Comparison of ENCODE assay signal across 8 mouse cellular contexts in genomic region chr5:105731627-105732432, GRCm38 (mm10). TPM values are rescaled to one million over a fixed set of nuclear protein-coding genes. Genes with fewer than 3 reads are reported as not detected.
A peak's percentile ranks its signal among the peaks of the same experiment; 100 is the strongest.
DNase-seq lines count a peak whose midpoint lies in the region; ATAC-seq and TF ChIP-seq lines count a peak whose summit lies in the region.

No protein-coding gene starts in this region.

- 0 out of 2 replicates have a peak, but pooled peaks cover 19% of the 10 kb centered on the region for H3K4me1 ChIP-seq in forebrain, postnatal 0 days (ENCODE audit: insufficient read depth)
- H3K4me1 ChIP-seq in hindbrain, embryonic 12.5 days, result peaks cover 20% of the 10 kb centered on the region
- H3K4me1 ChIP-seq in limb, embryonic 13.5 days, result peaks cover 29% of the 10 kb centered on the region
- H3K4me1 ChIP-seq in midbrain, embryonic 13.5 days (replicated peaks), result peaks cover 28% of the 10 kb centered on the region

- 9% methylated on average over 52 of the region's 52 CpGs for WGBS in forebrain, postnatal 0 days
- WGBS in hindbrain, embryonic 12.5 days, result 6% methylated on average over 44 of the region's 52 CpGs
- WGBS in limb, embryonic 13.5 days, result 1% methylated on average over 52 of the region's 52 CpGs
- WGBS in midbrain, embryonic 13.5 days, result 9% methylated on average over 51 of the region's 52 CpGs

- H3K36me3 ChIP-seq in forebrain, postnatal 0 days (ENCODE audit: insufficient read depth), result peaks cover 10% of the 10 kb centered on the region
- no peaks in the 10 kb centered on the region for H3K36me3 ChIP-seq in hindbrain, embryonic 12.5 days
- no peaks in the 10 kb centered on the region for H3K36me3 ChIP-seq in limb, embryonic 13.5 days
- H3K36me3 ChIP-seq in midbrain, embryonic 13.5 days, result peaks cover 19% of the 10 kb centered on the region

- peak overlapping the region; percentile 50 for H3K9ac ChIP-seq in forebrain, postnatal 0 days
- H3K9ac ChIP-seq in hindbrain, embryonic 12.5 days, result peak overlapping the region; percentile 57
- H3K9ac ChIP-seq in limb, embryonic 13.5 days, result peak overlapping the region; percentile 82
- peak overlapping the region; percentile 69 for H3K9ac ChIP-seq in midbrain, embryonic 13.5 days (replicated peaks)

- H3K27me3 ChIP-seq in forebrain, postnatal 0 days (ENCODE audit: insufficient read depth, low read length), result no peaks in the 10 kb centered on the region
- H3K27me3 ChIP-seq in hindbrain, embryonic 12.5 days, result no peaks in the 10 kb centered on the region
- peaks cover 3% of the 10 kb centered on the region; the same call in 1 of the 2 replicates for H3K27me3 ChIP-seq in limb, embryonic 13.5 days
- H3K27me3 ChIP-seq in midbrain, embryonic 13.5 days, result peaks cover 3% of the 10 kb centered on the region; the same call in 1 of the 2 replicates

- no peak for DNase-seq in cerebellum, adult 9-11 months
- DNase-seq in cerebellum, adult 18-20 months, result peak; percentile 43 to 45
- DNase-seq in forebrain, postnatal 0 days, result peak; percentile 53
- DNase-seq in spleen, postnatal 10 days (ENCODE audit: low spot score in 2 of 2), result peak; percentile 64 to 66

- ATAC-seq in cerebellum, adult (ENCODE audit: insufficient number of reproducible peaks, low FRiP score, low TSS enrichment), result peak; percentile 40; the same call in 1 of the 2 replicates
- peak; percentile 78 for ATAC-seq in forebrain, postnatal 0 days
- peak; percentile 79 for ATAC-seq in hindbrain, embryonic 12.5 days (ENCODE audit: low FRiP score)
- peak; percentile 76 for ATAC-seq in limb, embryonic 13.5 days (ENCODE audit: low FRiP score, low read depth)
- peak; percentile 80 for ATAC-seq in midbrain, embryonic 13.5 days

- H3K4me3 ChIP-seq in forebrain, postnatal 0 days (ENCODE audit: low read depth, low read length), result peak overlapping the region; percentile 40
- H3K4me3 ChIP-seq in hindbrain, embryonic 12.5 days, result peak overlapping the region; percentile 33
- peak overlapping the region; percentile 59 for H3K4me3 ChIP-seq in limb, embryonic 13.5 days
- peak overlapping the region; percentile 46 for H3K4me3 ChIP-seq in midbrain, embryonic 13.5 days (replicated peaks)

- peak overlapping the region; percentile 88 for H3K4me2 ChIP-seq in forebrain, postnatal 0 days (ENCODE audit: low read depth)
- peak overlapping the region; percentile 72 for H3K4me2 ChIP-seq in hindbrain, embryonic 12.5 days (replicated peaks)
- peak overlapping the region; percentile 96 for H3K4me2 ChIP-seq in limb, embryonic 13.5 days (replicated peaks)
- H3K4me2 ChIP-seq in midbrain, embryonic 13.5 days (replicated peaks), result peak overlapping the region; percentile 83

- peak overlapping the region; percentile 45 for H3K27ac ChIP-seq in forebrain, postnatal 0 days (ENCODE audit: low read depth, low read length)
- peak overlapping the region; percentile 4; the same call in 1 of the 2 replicates for H3K27ac ChIP-seq in hindbrain, embryonic 12.5 days
- H3K27ac ChIP-seq in limb, embryonic 13.5 days, result peak overlapping the region; percentile 63; the same call in 1 of the 2 replicates
- peak overlapping the region; percentile 26 for H3K27ac ChIP-seq in midbrain, embryonic 13.5 days

- peak; percentile 43 for TF ChIP-seq CTCF in forebrain, postnatal 0 days (IDR thresholded peaks at IDR 0.05; ENCODE audit: low read depth)

- H3K9me3 ChIP-seq in forebrain, postnatal 0 days (ENCODE audit: low read length), result no peaks in the 10 kb centered on the region
- H3K9me3 ChIP-seq in hindbrain, embryonic 12.5 days (replicated peaks), result no peaks in the 10 kb centered on the region
- no peaks in the 10 kb centered on the region for H3K9me3 ChIP-seq in limb, embryonic 13.5 days
- H3K9me3 ChIP-seq in midbrain, embryonic 13.5 days, result no peaks in the 10 kb centered on the region

RNA-seq across cellular contexts. Expression of gene Lrrc8d, which starts 32.1 kb away (rescaled TPM):
- 11.8 and 16.8 TPM in 2 replicates for total RNA-seq in forebrain, postnatal 0 days (2014; rRNA removed)
- 25.6 and 37.2 TPM in 2 replicates for polyA plus RNA-seq in forebrain, postnatal 0 days (2015; fragmentation: Nextera tagmentation; extraction: Ambion mirVana)
- 35.0 and 35.9 TPM in 2 replicates for polyA plus RNA-seq in hindbrain, embryonic 12.5 days (2016; fragmentation: Nextera tagmentation; extraction: Ambion mirVana)
- polyA plus RNA-seq in limb, embryonic 13.5 days (2015; fragmentation: Nextera tagmentation; extraction: Ambion mirVana), result 16.2 and 17.0 TPM in 2 replicates
- 30.4 and 32.3 TPM in 2 replicates for polyA plus RNA-seq in midbrain, embryonic 13.5 days (2015; fragmentation: Nextera tagmentation; extraction: Ambion mirVana)

Comparison
In these comparisons a context has a peak if more than half of its experiments do, and no peak if none do; other contexts are left out.
1. H3K27ac ChIP-seq: peak in every context shown above with its lines; median percentile 63 in limb, embryonic 13.5 days; 45 in forebrain, postnatal 0 days; 26 in midbrain, embryonic 13.5 days; 4 in hindbrain, embryonic 12.5 days.